Mouse (Mus musculus) cerebellum, postnatal 25 days (tissue): ENCODE data around the gene Stk11.

Experiments
- DNase-seq, 2 experiments: peaks; one replicate each; pipeline ENCODE4 v3.0.0; 2021; ENCODE audit warnings: mixed read lengths in 2 of 2

The Stk11 gene

DNA sequence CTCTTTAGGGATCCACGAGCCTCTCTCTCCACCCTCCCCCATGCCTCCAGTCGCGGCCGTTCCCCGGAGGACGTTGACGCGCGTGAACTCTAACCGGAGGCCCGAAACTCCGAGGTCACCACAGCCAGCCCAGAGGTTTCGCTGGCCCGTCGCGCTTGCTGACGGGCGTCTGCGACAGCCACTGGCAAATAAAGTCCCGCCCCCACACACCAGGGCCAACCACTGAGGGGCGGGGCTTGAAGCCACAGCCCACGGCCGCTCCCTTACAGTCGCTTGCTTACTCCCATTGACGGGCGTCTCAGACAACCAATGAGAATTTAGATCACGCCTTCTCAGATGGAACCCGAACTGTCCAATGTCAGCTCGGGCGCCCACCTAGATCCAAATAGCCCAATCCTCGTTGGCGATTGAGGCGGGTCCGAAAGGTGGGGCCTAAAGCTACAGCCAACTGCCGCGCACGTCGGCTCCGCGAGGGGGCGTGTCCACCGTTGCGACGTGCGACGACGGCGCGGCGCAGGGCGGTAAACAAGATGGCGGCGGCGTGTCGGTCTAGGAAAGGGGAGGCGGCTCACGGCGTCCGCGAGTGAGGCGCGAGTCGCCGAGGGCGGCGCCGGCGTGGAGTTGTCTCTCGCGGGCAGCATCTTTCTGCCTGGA, at the start of gene Stk11:
Gene Stk11 (plus strand): TSS at position 514 of the 654 bp plus-strand sequence.
- DNase-seq = peak; percentile 97 to 100

DNA sequence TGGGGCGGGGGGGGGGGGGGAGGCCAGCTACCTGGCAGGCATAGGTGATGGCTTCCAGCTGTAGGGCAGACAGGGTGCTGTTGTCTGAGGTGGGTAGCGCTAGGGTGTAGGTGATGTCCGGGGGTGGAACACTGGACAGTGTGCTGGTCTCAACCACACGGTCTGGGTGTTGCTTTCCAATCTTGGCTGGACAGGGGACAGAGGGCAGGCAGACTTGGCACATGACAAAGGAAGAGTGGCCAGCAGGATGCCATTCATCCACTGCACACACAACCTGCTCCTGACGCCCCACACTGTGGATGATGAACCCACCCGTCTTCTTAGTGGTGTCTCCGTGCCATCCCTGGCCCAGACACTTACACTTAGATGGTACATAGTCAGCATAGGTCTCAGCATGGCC, 46.4 kb upstream of the Stk11 start:
- DNase-seq = peak; percentile 44 to 45

- DNase-seq = peak; percentile 18 to 23
Measured at GRCm38 (mm10) chr10:80069948-80070450, 45.6 kb upstream of the Stk11 start.

- peak; percentile 86 to 93 for DNase-seq
Measured at GRCm38 (mm10) chr10:80070837-80071515, 44.6 kb upstream of the Stk11 start.

- DNase-seq = no peak
Measured at GRCm38 (mm10) chr10:80071516-80071900, 44.1 kb upstream of the Stk11 start.

DNA sequence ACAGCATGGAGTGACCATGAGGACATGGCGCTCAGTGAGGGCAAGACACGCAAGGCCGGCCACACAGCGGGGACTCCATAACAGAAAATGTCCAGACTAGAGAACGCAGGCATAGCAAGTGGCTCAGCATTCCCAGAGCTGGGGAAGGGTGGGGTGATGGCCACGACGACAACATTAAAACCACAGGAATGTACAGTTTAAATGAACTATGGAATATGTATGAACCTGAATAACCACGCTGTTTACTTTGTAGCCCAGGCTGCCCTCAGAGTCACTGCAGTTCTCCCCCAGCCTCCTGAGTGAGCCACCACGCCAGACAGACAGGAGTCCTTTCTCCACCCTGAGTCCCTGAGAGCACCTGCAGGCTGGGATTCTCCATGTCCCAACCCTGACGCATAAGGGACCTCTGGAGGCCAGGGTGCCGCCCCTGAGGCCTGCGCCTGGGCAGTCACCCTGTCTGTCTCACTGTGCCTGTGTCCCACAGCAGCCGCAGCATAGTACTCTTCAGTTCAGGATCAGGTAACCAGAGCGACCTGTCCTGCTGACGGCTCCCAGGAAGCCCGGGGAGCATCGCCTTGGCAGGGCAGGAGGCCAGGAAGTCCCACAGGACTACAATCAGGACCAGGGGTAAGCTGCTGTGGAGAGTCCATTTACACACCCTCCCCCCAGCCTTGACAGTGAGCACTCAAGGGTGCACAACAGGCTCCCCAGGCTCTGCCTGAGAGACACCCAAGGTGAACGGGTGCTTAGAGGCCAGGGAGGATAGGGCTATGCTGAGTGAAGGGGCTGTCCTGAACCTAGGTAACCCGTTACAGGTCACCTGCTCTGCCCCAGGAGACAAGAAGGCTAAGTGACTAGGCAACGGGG, 42.7 kb upstream of the Stk11 start:
- peak in 1 of 2 experiments; percentile 26 for DNase-seq

DNA sequence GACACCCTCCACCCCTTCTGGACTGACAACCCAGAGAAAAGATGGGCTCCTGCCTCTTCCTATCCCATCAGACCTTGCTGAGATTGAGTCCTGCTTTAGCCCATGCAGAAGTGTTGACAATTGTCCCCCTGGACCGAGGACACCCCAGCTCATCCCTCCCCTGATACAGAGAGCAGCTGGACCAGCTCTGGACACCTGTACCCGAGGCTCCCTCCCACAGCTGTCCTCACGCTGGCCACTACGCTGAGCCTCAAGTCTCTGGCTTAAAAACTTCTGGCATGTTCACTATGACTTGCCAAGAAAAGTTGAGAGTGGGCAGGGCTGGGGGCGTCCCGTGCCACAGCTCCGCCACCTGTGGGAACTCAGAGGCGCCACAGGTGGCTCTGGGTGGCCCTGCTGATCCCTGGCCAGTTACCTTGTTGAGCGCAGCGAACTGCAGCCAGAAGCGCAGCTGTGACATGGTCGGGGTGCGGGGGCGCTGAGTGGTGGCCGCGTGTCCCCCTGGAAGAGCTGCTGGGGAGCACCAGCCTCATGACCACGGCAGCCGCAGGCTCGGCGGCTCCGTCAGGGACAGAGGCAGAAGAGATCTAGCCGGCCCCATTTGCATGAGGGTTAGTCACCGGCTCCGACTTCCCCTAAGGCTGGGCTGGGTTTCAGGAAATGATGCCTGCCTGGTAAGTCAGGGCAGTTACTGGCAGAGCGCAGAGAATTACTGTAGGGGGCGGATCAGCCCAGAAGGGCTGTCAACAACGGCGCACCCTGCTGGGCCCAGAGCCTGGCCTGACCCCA, 40.6 kb upstream of the Stk11 start:
- peak; percentile 56 to 74 for DNase-seq

- peak in 1 of 2 experiments; percentile 29 for DNase-seq
Measured at GRCm38 (mm10) chr10:80075924-80076323, 39.7 kb upstream of the Stk11 start.

DNA sequence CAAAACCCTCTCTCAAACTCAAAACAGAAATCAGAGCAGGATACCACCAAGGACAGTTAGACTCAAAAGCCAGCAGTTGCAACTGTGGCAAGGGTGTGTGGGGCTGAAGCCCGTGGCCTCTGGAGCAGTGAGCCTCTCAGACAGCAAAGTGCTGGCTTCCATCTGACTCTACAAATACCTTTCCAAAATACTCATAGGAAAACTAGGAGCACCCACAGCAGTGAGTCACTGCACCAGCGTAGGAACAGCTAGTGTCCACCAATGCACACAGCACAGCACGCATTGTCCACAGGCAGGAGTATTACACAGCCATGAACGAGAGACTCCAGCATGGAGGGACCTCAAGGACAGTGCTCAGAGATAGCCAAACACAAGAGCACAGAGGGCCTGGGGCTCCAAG, 39.2 kb upstream of the Stk11 start:
- DNase-seq = no peak

DNA sequence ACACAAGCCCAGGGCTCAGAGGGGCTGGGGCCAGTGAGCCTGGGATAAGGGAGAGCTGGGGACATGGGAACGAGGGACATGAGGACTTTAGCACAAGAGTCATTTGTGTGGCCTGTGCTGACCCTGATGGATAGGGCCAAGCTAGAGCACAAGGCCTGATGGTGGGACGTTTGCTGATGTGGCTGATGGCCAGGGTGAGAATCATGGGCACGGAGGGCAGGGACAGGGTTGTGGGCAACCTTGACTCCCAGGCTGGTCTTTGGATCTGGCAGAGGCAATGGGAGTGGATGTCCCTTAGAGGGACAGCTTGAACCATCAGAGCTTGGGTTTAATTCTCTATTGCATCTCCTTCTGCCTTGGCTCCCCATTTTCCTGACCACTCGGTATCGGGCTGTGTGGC, 38.3 kb upstream of the Stk11 start:
- DNase-seq = no peak

GRCm38 (mm10) chr10:80078366-80078765, 37.2 kb upstream of the Stk11 start:
- DNase-seq = no peak

DNA sequence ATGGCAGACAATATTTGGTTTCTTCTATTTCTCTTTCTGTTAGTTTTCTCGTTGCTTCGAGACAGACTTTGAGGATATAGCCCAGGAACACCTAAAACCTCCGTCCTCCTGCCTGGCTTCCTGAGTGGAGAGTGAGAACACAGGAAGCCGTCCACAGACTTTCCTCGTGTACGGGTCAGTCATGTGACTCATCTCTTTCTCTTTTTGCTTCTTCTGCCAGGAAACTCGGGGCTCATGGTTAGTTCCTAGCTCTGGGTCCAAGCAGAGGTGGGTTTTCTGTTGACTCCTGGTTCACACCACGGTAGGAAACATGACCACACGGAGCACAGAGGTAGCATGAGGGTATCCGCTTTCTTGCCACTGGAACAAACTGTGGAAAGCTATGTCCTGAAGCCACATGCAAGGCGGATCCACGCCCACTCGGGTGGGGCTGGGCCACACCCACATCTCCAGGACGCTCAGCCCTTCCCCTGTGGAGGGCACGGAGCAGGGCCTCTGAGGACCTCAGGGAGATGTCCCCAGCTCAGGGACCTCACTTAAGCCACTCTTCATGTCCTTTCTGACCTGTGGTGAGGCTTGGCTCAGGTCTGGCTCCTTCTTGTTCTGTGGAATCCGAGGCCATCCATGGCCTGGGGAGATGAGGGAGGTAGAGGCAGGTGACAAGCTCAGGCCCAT, 35.1 kb upstream of the Stk11 start:
- no peak for DNase-seq

DNA sequence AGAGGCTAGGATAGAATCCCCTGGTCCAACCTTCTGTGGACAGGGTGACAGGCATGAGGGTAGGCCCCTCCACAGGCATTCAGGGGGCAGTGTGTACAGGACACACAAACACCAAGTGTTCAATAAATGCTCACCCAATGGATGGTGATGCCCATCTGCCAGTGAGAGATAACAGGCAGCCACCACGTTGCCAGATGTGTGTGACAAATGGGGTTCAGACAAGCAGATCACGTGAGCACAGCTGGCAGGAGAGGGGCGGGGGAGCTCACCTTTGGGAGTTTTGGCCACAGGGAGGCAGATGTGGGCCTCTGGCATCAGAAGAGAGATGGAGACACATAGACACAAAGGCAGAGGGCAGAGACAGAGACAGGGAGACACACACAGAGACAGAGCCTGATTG, 34.5 kb upstream of the Stk11 start:
- no peak for DNase-seq

- peak; percentile 70 to 79 for DNase-seq
Measured at GRCm38 (mm10) chr10:80084817-80085487, 30.7 kb upstream of the Stk11 start.

DNA sequence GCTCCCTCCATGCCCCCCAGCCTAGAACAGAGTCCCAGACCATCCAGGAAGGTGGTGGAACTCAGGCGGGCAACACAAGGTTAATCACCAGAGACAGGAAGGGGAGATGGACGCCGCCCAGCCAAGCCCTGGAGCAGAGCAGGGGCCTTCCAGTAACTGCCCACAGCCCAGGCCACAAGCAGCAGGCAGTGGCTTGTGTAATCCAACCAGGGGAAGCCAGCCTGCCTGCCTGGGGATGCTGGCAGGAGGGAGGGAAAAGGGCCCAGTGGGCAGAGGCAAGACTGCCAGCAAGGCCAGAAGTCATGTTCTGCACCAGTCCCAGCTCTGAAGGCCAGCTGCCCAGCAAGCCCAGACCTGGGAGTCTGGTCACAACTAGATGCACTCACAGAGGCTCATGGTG, 28.8 kb upstream of the Stk11 start:
- DNase-seq = peak in 1 of 2 experiments; percentile 44

DNA sequence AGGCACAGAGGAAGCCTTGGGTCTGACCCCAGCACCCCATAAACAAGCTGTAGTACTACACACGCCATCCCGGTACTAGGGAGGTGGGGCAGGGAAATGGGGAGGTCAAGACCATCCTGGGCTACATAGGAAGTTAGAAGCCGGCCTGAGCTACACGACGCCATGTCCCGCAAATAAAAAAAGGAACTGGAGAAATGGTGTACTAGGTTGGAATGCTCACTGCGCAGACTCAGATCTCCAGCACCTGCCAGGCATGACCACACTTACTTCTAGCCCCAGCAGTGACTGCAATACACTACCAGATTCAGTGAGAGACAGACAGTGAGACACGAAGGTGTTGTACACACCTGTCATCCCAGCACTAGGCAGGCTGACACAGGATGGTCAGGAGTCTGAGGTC, 28.1 kb upstream of the Stk11 start:
- DNase-seq = no peak

DNA sequence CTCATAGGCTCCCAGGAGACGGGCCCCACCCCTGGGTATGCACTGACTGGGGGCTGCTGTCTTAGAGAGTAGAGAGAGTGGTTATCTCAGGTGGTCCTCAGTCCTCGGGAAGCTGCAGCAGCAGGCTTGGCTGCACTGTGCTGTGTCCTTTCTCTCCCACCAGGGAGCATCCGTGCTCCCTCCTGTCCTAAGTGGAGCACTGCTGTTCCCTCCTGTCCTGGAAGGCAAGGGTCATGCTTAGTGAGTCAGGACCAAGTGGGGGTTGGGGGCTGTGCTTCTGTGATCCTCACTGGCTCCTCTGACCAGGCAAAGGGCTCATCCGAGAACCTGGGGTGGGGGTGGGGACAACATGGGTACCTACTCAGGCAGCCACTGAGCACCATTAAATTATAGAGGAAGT, 26.5 kb upstream of the Stk11 start:
- no peak for DNase-seq

DNA sequence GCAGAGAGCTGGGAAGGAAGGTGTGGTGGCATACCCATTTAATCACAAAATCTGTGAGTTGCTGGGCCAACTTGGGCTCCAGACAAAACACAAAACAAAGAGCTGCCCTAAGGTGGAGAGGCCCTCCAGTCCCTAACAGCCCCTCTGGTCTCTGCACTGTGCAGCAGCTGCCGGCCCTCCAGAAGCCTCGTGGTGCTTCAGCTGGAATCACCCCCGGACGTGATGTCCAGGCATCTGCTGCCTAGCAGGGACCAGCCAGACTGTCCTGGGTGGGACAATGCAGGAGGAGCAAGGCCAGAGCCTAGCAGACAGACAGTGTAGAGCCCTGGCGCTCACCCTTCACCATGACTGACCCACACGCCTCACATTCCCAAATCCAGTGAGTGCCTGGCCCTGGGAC, 24.1 kb upstream of the Stk11 start:
- no peak for DNase-seq

GRCm38 (mm10) chr10:80092690-80093089, 22.9 kb upstream of the Stk11 start:
- no peak for DNase-seq

DNA sequence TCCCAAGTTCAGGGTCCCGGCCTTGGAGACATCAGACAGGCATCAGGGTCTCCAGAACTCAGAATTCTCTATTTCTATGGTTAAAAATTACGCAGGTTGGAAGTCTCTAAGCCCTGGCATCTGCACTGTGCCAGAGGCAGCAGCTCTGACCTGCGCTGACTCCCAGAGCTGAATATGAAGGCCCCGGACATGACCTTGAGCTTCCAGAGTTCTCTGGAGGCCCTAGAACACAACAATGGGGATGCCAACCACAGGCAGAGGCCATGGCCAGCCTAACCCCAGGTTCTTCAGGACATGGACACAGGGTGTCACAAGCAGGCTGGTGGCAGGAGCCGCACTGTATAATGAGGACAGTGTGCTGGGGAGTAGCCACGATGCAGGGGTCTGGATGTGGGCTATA, 21.5 kb upstream of the Stk11 start:
- DNase-seq = no peak

DNA sequence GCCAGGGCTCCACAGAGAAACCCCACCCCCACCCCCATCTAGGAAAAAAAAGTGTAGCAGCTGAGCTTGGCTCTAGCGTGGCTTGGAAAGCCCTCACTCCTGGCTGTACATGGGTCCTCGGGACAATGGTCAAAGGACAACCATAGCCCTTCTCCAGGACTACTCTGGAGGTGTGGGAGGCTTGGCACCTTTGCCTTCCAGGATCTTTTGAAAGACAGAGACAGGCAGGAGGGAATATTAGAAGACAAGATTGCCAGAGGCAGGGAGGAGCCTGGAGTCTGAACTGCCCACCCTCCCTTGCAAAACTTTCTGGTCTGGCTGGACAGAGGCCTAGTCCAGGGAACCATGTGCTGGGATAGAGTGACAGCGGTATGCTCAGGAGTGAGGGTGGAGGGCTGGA, 20.9 kb upstream of the Stk11 start:
- DNase-seq = no peak
